Mouse (Mus musculus) midbrain, embryonic 14.5 days (tissue): ENCODE results near the gene Umps. TPM values are rescaled to one million over a fixed set of nuclear protein-coding genes. Genes with fewer than 3 reads are reported as not detected.

Experiments
- ATAC-seq: fragments of 200-750 bp; cut with Nextera tagmentation; 2 replicates; pipeline ENCODE4 v1.8.0; 2017; ENCODE audit warnings: moderate number of reproducible peaks, moderate library complexity; ENCODE audit not compliant: low FRiP score, low TSS enrichment
- DNase-seq: peaks from one replicate; pipeline ENCODE4 v3.0.0-alpha.2; 2015
- H3K27ac ChIP-seq: fragments of 300-500 bp; sonication (generic); replicated peaks from 2 replicates; pipeline ENCODE4 v1.5.1; 2014; ENCODE audit warnings: mild to moderate bottlenecking, low read depth, low read length, moderate library complexity
- H3K27me3 ChIP-seq: fragments of 300-500 bp; sonication (generic); 2 replicates; pipeline ENCODE4 v1.6.1; 2014; ENCODE audit warnings: low read length, control low read depth, mixed read lengths; ENCODE audit not compliant: control insufficient read depth, insufficient read depth
- H3K36me3 ChIP-seq: fragments of 300-500 bp; sonication (generic); 2 replicates; pipeline ENCODE4 v1.6.1; 2014; ENCODE audit warnings: low read length, control low read depth; ENCODE audit not compliant: control insufficient read depth, insufficient read depth
- H3K4me1 ChIP-seq: fragments of 300-500 bp; sonication (generic); 2 replicates; pipeline ENCODE4 v1.6.1; 2014; ENCODE audit warnings: mild to moderate bottlenecking, antibody characterized with exemption, low read length, control low read depth; ENCODE audit not compliant: control insufficient read depth, insufficient read depth
- H3K4me2 ChIP-seq: fragments of 300-500 bp; sonication (generic); 2 replicates; pipeline ENCODE4 v1.6.1; 2014; ENCODE audit warnings: mild to moderate bottlenecking, low read length, moderate library complexity
- H3K4me3 ChIP-seq: fragments of 300-500 bp; sonication (generic); replicated peaks from 2 replicates; pipeline ENCODE4 v1.5.1; 2014; ENCODE audit warnings: low read depth, low read length
- H3K9ac ChIP-seq: fragments of 300-500 bp; sonication (generic); replicated peaks from 2 replicates; pipeline ENCODE4 v1.6.1; 2014; ENCODE audit warnings: mild to moderate bottlenecking, low read length, moderate library complexity
- H3K9me3 ChIP-seq: fragments of 300-500 bp; sonication (generic); 2 replicates; pipeline ENCODE4 v1.6.1; 2016; ENCODE audit warnings: low read length, control low read depth, mixed read lengths; ENCODE audit not compliant: control insufficient read depth
- WGBS: fragments of 180-500 bp; shearing (Covaris S2); extraction: QIAGEN DNeasy Blood & Tissue Kit; methylation state at CpG from one replicate; pipeline ENCODE4 v1.1.7; 2014; 5-methylcytosine and 5-hydroxymethylcytosine counted together
- polyA plus RNA-seq: library from polyadenylated mRNA; unstranded; fragments of >200 nt; fragmentation: Nextera tagmentation; extraction: Ambion mirVana; gene quantifications from 2 replicates; pipeline ENCODE4 v1.2.1, GENCODE M21; 2014

Umps gene
- polyA plus RNA-seq, 1 experiment from 2014 or later: 28.4 TPM

DNA sequence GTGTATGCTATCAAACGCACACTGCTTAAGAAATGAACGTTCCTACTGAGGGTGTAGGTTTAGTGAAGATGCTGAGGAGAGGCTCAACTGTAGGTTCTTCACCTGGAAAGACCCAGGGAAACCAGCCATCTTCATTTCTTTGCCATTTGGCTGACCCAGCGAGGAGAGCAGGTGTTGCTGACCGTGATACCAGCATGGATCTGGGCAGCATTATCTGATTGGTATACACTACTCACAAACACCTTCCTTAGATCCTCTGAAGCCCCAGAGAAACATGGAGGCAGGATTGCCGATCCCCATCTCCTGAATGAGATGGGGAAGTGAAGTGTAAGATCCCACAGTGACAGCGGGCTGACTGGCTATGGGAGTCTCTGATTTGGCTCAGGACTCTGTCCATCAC lies 31.2 kb upstream of the Umps start:
- no peak overlapping the region for H3K4me2 ChIP-seq
- ATAC-seq (no peak), DNase-seq (no peak)
- no peak overlapping the region for H3K4me3 ChIP-seq
- WGBS: 88% methylated on average over 6 of the region's 6 CpGs
- no peaks in the 10 kb centered on the region for H3K9me3 ChIP-seq
- H3K4me1 ChIP-seq: no peaks in the 10 kb centered on the region
- H3K36me3 ChIP-seq: peaks cover 18% of the 10 kb centered on the region
- H3K9ac ChIP-seq: no peak overlapping the region
- no peak overlapping the region for H3K27ac ChIP-seq
- no peaks in the 10 kb centered on the region for H3K27me3 ChIP-seq

DNA sequence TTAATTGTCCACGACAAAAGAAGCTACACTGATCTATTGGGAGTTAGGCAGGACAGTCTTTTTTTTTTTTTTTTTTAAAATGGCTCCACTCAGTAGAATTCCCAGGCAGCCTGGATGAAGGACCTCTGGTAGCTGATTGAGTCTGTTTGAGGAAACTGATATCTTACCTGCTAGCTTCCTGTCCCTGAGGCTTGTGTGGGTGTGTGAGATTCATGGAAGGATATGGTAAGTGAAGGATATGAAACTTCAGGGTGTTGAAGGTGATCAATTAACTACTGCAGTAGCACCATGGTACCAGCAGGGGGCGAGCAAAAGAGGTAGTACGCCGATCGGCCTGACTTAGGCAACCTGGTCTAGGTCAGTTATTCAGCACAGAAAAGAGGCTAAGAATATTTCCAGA lies 29.2 kb upstream of the Umps start:
- H3K27me3 ChIP-seq: no peaks in the 10 kb centered on the region
- H3K4me3 ChIP-seq: no peak overlapping the region
- no peak overlapping the region for H3K27ac ChIP-seq
- WGBS: 7% methylated on average over 5 of the region's 5 CpGs
- peak; percentile 13; the same call in 1 of the 2 replicates for ATAC-seq
- DNase-seq: peak; percentile 84
- peaks cover 6% of the 10 kb centered on the region for H3K36me3 ChIP-seq
- H3K4me2 ChIP-seq: no peak overlapping the region
- H3K9me3 ChIP-seq: no peaks in the 10 kb centered on the region
- H3K4me1 ChIP-seq: no peaks in the 10 kb centered on the region
- H3K9ac ChIP-seq: no peak overlapping the region

DNA sequence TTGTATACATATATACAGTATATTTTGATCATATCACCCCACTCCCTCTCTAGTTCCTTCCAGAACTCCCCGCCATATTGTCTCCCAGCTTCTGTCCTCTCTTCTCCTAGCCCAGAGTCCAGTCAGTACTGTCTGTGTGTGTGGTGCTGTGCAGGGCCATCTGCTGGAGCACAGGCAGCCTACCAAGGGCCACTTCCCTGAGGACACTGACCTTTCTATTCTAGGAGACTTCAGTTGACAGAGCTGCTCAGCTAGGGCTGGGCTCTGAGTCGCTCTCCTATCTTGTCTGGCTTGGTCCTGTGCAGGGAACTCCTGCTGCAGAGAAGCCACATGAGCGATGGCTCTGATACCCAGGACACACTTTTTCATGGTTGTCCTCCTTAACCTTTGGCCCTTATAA lies 28.7 kb upstream of the Umps start:
- no peaks in the 10 kb centered on the region for H3K4me1 ChIP-seq
- no peaks in the 10 kb centered on the region for H3K9me3 ChIP-seq
- H3K9ac ChIP-seq: no peak overlapping the region
- no peaks in the 10 kb centered on the region for H3K27me3 ChIP-seq
- no peak for DNase-seq
- ATAC-seq: no peak
- H3K36me3 ChIP-seq: peaks cover 6% of the 10 kb centered on the region
- 88% methylated on average over 3 of the region's 3 CpGs for WGBS
- H3K4me3 ChIP-seq: no peak overlapping the region
- no peak overlapping the region for H3K27ac ChIP-seq
- H3K4me2 ChIP-seq: no peak overlapping the region

DNA sequence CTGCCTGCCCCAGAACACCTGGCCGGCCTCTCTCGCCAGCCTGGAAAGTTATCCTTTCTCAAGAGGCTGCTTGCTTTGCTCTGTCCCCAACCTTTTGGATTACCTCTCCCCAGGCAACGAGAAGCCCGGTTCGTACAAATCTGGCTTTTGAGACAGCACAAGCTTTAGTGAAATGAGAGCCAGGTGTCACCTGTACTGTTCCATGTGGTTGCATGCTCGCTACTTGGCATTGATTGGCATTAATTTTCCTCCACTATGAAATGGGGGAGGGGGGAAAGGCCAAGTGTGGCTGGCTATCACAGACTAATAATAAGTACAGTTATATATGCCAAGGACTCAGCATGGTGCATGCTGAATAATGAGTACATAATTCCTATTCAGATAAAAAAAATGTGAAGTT lies 27.5 kb upstream of the Umps start:
- Histone ChIP-seq H3K36me3 (peaks cover 10% of the 10 kb centered on the region), H3K27ac (no peak overlapping the region), H3K4me2 (no peak overlapping the region), H3K27me3 (no peaks in the 10 kb centered on the region), H3K9ac (no peak overlapping the region), H3K4me1 (no peaks in the 10 kb centered on the region), H3K9me3 (no peaks in the 10 kb centered on the region), H3K4me3 (no peak overlapping the region)
- no peak for DNase-seq
- WGBS: 87% methylated on average over 6 of the region's 6 CpGs
- ATAC-seq: no peak

DNA sequence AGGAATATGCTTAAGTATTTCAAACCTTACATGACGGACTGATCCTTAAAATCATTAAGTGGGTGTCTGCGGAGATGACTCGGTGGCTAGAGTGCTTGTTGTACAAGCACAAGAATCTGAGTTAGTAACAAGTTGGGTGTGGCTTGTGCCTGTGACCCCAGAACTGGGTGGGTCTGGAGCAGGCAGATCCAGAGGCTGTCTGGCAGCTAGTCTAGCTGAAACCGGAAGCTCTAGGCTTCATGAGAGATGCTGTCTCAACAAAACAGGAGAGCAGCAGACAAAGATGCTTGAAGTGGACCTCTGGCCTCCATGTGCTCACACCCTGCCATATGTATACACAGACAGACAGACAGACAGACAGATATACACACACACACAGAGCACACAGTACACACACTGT lies 23.9 kb upstream of the Umps start:
- Histone ChIP-seq H3K4me1 (no peaks in the 10 kb centered on the region), H3K9me3 (no peaks in the 10 kb centered on the region), H3K36me3 (peaks cover 38% of the 10 kb centered on the region), H3K4me2 (no peak overlapping the region), H3K9ac (no peak overlapping the region), H3K27me3 (no peaks in the 10 kb centered on the region), H3K27ac (no peak overlapping the region), H3K4me3 (no peak overlapping the region)
- ATAC-seq (no peak), DNase-seq (no peak)
- 81% methylated on average over 4 of the region's 4 CpGs for WGBS

DNA sequence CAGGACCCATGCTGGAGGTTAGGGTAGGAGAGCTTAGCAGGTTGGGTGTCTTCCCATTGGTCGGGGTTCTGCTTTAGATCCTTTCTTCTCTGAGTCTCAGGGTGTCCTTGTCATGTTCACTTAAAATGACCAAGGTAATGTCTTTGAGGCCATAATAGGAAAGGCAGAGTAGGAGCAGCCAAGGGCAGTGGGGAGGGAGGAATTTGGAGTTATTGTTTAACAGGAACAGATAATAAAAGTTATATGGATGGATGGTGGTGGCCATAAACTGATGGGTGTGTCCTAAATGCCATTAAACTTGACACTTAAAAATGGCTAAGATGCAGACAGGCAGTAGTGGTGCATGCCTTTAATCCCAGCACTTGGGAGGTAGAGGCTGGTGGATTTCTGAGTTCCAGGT lies 22.3 kb upstream of the Umps start:
- no peaks in the 10 kb centered on the region for H3K27me3 ChIP-seq
- H3K4me3 ChIP-seq: no peak overlapping the region
- ATAC-seq: no peak
- no peak overlapping the region for H3K4me2 ChIP-seq
- no peak for DNase-seq
- 96% methylated on average over 1 of the region's 1 CpGs for WGBS
- no peak overlapping the region for H3K9ac ChIP-seq
- H3K4me1 ChIP-seq: no peaks in the 10 kb centered on the region
- no peak overlapping the region for H3K27ac ChIP-seq
- no peaks in the 10 kb centered on the region for H3K9me3 ChIP-seq
- H3K36me3 ChIP-seq: peaks cover 45% of the 10 kb centered on the region

DNA sequence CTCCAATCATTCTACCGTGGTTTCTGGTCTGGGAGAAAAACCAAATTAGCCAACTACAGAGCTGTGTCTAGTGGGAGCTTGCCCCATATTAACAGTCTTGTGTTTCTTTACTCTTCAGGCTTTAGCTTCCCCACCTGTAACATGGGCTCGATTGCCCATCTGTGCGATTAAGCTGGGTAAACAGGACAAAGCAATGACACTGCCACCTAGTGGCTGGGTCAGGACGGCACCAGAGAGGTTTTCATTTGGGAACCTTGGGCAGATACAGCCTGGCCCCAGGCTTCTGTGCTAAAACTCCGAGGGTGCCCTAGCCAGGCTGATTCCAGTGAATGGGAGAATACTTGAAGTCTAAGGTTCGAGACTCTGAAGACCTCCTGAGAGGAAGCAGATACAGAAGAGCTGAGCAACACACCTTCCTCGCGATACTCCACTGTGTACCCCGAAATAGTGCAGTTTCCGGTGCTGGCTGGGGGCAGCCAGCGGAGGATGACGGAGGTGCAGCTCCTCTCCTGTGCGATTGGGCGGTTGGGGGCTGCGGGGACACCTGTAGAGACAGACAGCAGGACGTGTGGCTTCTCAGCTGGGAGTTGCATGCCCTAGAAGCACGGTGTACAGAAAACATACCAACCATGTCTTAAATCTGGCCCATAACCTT lies 21.6 kb upstream of the Umps start:
- Histone ChIP-seq H3K4me3 (no peak overlapping the region), H3K4me1 (no peaks in the 10 kb centered on the region), H3K9me3 (no peaks in the 10 kb centered on the region), H3K4me2 (no peak overlapping the region), H3K27me3 (no peaks in the 10 kb centered on the region), H3K9ac (no peak overlapping the region), H3K27ac (no peak overlapping the region), H3K36me3 (peaks cover 51% of the 10 kb centered on the region)
- WGBS: 63% methylated on average over 17 of the region's 17 CpGs
- ATAC-seq (no peak), DNase-seq (peak; percentile 56)

DNA sequence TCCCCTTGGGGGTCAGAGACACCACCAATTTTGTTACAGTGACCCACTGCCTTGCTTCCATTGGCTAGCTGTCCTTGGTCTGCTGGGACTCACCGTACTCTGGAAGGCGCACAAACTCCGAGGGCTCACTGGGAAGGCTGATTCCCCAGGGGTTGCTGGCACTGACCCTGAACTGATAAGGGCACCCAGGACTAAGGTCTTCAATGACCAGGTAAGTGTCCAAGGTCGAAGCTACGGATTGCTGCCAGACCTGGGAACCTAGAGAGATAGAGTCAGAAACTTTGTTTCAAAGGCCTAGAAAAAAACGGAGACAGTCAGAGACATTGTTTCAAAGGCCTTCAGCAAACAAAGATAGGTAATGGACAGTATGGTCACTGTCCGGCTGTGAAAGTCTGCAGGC lies 20.2 kb upstream of the Umps start:
- Histone ChIP-seq H3K9me3 (no peaks in the 10 kb centered on the region), H3K27ac (no peak overlapping the region), H3K9ac (no peak overlapping the region), H3K27me3 (no peaks in the 10 kb centered on the region), H3K36me3 (peaks cover 55% of the 10 kb centered on the region), H3K4me1 (no peaks in the 10 kb centered on the region), H3K4me2 (no peak overlapping the region), H3K4me3 (no peak overlapping the region)
- 93% methylated on average over 7 of the region's 7 CpGs for WGBS
- no peak for DNase-seq
- no peak for ATAC-seq

DNA sequence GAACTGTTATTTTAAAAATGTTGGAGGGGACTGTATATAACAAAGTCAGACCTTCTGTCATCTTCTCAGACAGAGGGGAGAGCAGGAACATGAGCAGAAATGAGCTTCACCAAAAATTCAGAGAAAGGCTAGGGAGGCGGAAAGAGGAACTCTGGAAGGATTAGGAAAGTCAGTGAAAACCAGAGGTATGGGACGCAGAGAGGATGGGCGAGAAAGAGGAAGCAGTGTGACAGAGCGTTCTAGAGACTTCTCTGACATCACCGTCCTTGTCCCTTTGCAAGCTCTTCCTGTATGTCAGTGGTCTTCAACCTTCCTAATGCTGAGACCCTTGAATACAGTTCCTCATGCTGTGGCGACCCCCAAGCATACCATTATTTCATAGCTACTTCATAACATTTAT lies 18.5 kb upstream of the Umps start:
- no peaks in the 10 kb centered on the region for H3K27me3 ChIP-seq
- H3K4me3 ChIP-seq: no peak overlapping the region
- H3K9ac ChIP-seq: no peak overlapping the region
- no peak overlapping the region for H3K4me2 ChIP-seq
- H3K4me1 ChIP-seq: no peaks in the 10 kb centered on the region
- no peak overlapping the region for H3K27ac ChIP-seq
- DNase-seq (no peak), ATAC-seq (no peak)
- no peaks in the 10 kb centered on the region for H3K9me3 ChIP-seq
- H3K36me3 ChIP-seq: peaks cover 55% of the 10 kb centered on the region
- WGBS: 94% methylated on average over 6 of the region's 6 CpGs
